Mouse (Mus musculus) cortical plate, adult 2 months (tissue): Measurements from ENCODE around the gene Ank3.

Source experiments
- CTCF ChIP-seq: fragments of 200-500 bp; IDR thresholded peaks from 2 replicates; pipeline ENCODE4 v1.5.1; 2011; ENCODE audit warnings: mild to moderate bottlenecking, control low read depth, low read length; ENCODE audit not compliant: insufficient read depth; ENCODE audit errors: extremely low read depth
- POLR2A ChIP-seq: fragments of 200-500 bp; IDR thresholded peaks from 2 replicates; pipeline ENCODE4 v1.6.1; 2011; ENCODE audit warnings: mild to moderate bottlenecking, low read length, control low read depth; ENCODE audit not compliant: insufficient read depth; ENCODE audit errors: extremely low read depth

DNA sequence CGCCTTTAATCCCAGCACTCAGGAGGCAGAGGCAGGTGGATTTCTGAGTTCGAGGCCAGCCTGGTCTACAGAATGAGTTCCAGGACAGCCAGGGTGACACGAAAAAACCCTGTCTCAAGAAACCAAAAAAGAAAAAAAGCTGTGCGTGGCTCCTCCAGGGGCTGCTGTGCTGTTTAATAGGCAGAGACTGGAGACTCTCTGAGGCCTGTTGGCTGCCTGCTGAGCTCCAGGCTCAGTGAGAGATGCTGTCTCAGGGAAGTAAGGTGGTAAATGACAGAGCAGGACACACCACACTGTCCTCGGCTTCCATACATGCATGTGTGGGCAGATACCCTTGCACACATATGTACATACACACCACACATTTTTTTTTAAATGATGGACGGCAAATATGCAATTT is 206.0 kb downstream of the Ank3 start:
- TF ChIP-seq CTCF (no peak), POLR2A (no peak)
